Comparison of ENCODE assay signal across 8 mouse cellular contexts in the genomic region with DNA sequence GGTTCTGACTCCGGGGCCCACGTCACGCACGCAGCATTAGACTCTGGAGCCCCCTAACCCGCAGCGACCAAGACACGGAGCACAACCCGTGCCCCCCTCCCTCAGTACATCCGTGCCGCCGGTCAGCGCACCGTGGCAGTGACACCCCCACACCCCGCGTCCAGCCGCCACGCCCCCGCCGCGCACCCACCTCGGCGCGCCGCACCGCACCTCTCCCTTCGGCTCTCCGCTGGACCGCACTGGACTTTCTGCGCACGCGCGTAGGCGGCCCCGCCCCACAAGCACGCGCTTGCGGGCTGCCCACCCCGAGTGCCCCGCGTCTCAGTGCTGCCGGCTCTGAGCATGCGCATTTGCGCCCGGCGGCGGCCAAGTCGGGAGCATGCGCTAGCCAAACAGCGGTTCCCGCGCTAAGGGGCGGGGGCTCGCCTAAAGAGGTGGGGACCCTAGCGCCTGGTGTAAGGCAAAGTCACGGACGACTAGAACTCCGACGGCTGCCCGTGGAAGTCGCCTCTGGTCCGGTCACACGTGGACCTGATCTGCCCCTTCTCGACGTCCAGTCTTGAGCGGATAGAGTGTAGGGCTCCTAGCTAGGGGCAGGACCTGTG. TPM values are rescaled to one million over a fixed set of nuclear protein-coding genes. Genes with fewer than 3 reads are reported as not detected.
DNase-seq lines count a peak whose midpoint lies in the region; ATAC-seq and TF ChIP-seq lines count a peak whose summit lies in the region.

TSS of gene Tbc1d24 (minus strand) at position 279 of the 605 bp plus-strand sequence.

- H3K36me3 ChIP-seq in hindbrain, embryonic 11.5 days (ENCODE audit: control insufficient read depth, insufficient read depth, low read length), result no peaks in the 10 kb centered on the region
- H3K36me3 ChIP-seq in lung, postnatal 0 days (ENCODE audit: insufficient read depth, low read length), result no peaks in the 10 kb centered on the region

- POLR2A ChIA-PET in Patski (lab: Charles Lee), result no interaction called here

- no peak for TF ChIP-seq EP300 in lung, postnatal 0 days (IDR thresholded peaks at IDR 0.05)

- in situ Hi-C loops in Patski (cut with MboI; ENCODE audit: low pct_unique_long_range_greater_than_20kb), result no loop called here

- peak within 1 kb of the TSS; percentile 91 for H3K4me2 ChIP-seq in hindbrain, embryonic 11.5 days (replicated peaks; ENCODE audit: low read depth, low read length)
- H3K4me2 ChIP-seq in lung, postnatal 0 days (replicated peaks; ENCODE audit: low read depth, low read length), result peak within 1 kb of the TSS; percentile 95

- H3K9ac ChIP-seq in hindbrain, embryonic 11.5 days (ENCODE audit: low read depth, low read length), result peak within 1 kb of the TSS; percentile 73
- H3K9ac ChIP-seq in lung, postnatal 0 days (replicated peaks; ENCODE audit: low read depth), result peak within 1 kb of the TSS; percentile 29; the same call in 1 of the 2 replicates

- peak; percentile 59 for ATAC-seq in Patski
- peak; percentile 74 for ATAC-seq in hindbrain, embryonic 11.5 days (ENCODE audit: low FRiP score)
- ATAC-seq in lung, postnatal 0 days, result peak; percentile 77

- peaks cover 26% of the 10 kb centered on the region for H3K4me1 ChIP-seq in hindbrain, embryonic 11.5 days (replicated peaks; ENCODE audit: control insufficient read depth, insufficient read depth, low read length)
- H3K4me1 ChIP-seq in lung, postnatal 0 days (ENCODE audit: insufficient read depth, low read depth, low read length), result peaks cover 29% of the 10 kb centered on the region

- WGBS in hindbrain, embryonic 11.5 days, result 1% methylated on average over 62 of the region's 65 CpGs
- WGBS in lung, postnatal 0 days, result under 1% methylated on average over 50 of the region's 65 CpGs

- H3K4me3 ChIP-seq in hindbrain, embryonic 11.5 days (ENCODE audit: low read depth, low read length), result peak within 1 kb of the TSS; percentile 66
- peak within 1 kb of the TSS; percentile 59 for H3K4me3 ChIP-seq in lung, postnatal 0 days (ENCODE audit: low read depth, low read length)

- no peaks in the 10 kb centered on the region for H3K27me3 ChIP-seq in Patski
- H3K27me3 ChIP-seq in hindbrain, embryonic 11.5 days (ENCODE audit: control insufficient read depth, insufficient read depth, low read length), result peaks cover 19% of the 10 kb centered on the region
- H3K27me3 ChIP-seq in lung, postnatal 0 days (replicated peaks; ENCODE audit: insufficient read depth, low read length), result 0 out of 2 replicates have a peak, but pooled peaks cover 11% of the 10 kb centered on the region

- DNase-seq in Patski (ENCODE audit: low read depth, low spot score), result peak; percentile 46
- DNase-seq in cerebellum, postnatal 10 days, result peak; percentile 97 to 98
- peak; percentile 91 to 94 for DNase-seq in frontal cortex, postnatal 10 days (ENCODE audit: low spot score in 2 of 2)
- peak; percentile 98 for DNase-seq in hindbrain, embryonic 11.5 days (ENCODE audit: low spot score)
- DNase-seq in layer of hippocampus, postnatal 10 days (ENCODE audit: low spot score in 2 of 2), result peak; percentile 92 to 97
- peak; percentile 93 for DNase-seq in lung, postnatal 0 days (ENCODE audit: low spot score)
- DNase-seq in ovary, postnatal 14 days (ENCODE audit: low spot score), result peak; percentile 89
- DNase-seq in thymus, postnatal 10 days (ENCODE audit: low spot score in 2 of 2), result peak; percentile 79 to 82

- no peak for TF ChIP-seq CTCF in Patski (IDR thresholded peaks at IDR 0.05)
- no peak for TF ChIP-seq CTCF in lung, postnatal 0 days (IDR thresholded peaks at IDR 0.05)

- H3K9me3 ChIP-seq in hindbrain, embryonic 11.5 days (ENCODE audit: control insufficient read depth, low read length), result no peaks in the 10 kb centered on the region
- no peaks in the 10 kb centered on the region for H3K9me3 ChIP-seq in lung, postnatal 0 days (ENCODE audit: low read length)

- CTCF ChIA-PET in Patski (lab: Charles Lee), result interaction anchor here (1.0 to 2.5 kb wide), 3 partner anchors 11 to 18 kb away, joined by 3 to 8 read pairs (median 3); no protein-coding TSS in a partner anchor

- H3K27ac ChIP-seq in hindbrain, embryonic 11.5 days (ENCODE audit: low read depth, low read length), result peak within 1 kb of the TSS; percentile 65
- no peak within 1 kb of the TSS for H3K27ac ChIP-seq in lung, postnatal 0 days (ENCODE audit: low read length)

RNA-seq across cellular contexts. Expression of gene Tbc1d24, which starts in this region (rescaled TPM):
- 9.2 TPM for polyA plus RNA-seq in Patski (2021)
- polyA plus RNA-seq in hindbrain, embryonic 11.5 days (2014; fragmentation: Nextera tagmentation; extraction: Ambion mirVana), result 6.2 and 6.3 TPM in 2 replicates
- 10 to 100 TPM; 77.7 to 87.8 TPM for total RNA-seq in layer of hippocampus, postnatal 10 days (2021)
- polyA plus RNA-seq in lung, postnatal 0 days (2015; fragmentation: Nextera tagmentation; extraction: Ambion mirVana), result 1.8 and 1.9 TPM in 2 replicates

Comparison
In these comparisons a context has a peak if more than half of its experiments do, and no peak if none do; other contexts are left out.
1. DNase-seq: peak in every context shown above with its lines; median percentile 98 in hindbrain, embryonic 11.5 days; 98 in cerebellum, postnatal 10 days; 94 in layer of hippocampus, postnatal 10 days; 93 in lung, postnatal 0 days; 92 in frontal cortex, postnatal 10 days; 89 in ovary, postnatal 14 days; 80 in thymus, postnatal 10 days; 46 in Patski.